Mouse (Mus musculus) urinary bladder, adult 18-20 months (tissue): Measurements from ENCODE around the gene Exoc3l2.
A peak's percentile ranks its signal among the peaks of the same experiment; 100 is the strongest.

Experiments used
- DNase-seq, 2 experiments: peaks; one replicate each; pipeline ENCODE4 v3.0.0; 2022; ENCODE audit warnings: low spot score in 2 of 2, mixed read lengths in 2 of 2

Gene Exoc3l2

DNA sequence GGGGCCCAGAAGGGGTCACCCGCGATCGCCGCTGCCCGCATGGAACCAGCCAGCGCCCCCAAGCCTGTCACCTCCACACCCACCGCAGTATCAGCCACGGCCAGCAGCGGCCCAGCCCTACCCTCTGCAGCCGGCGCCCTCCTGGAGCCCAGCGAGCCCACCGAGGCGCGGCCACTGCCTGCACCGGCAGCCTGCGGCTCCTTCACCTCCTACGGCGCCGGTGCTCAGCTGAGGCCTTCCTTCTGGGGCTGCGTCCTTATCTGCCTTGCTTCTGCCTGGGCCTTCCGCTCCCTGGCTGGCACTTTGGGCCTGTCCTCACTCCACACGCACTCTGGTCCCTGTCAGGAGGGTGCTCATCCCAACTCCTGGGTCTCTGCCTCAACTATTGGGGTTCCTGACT lies 56.9 kb downstream of the Exoc3l2 start:
- DNase-seq, result no peak

DNA sequence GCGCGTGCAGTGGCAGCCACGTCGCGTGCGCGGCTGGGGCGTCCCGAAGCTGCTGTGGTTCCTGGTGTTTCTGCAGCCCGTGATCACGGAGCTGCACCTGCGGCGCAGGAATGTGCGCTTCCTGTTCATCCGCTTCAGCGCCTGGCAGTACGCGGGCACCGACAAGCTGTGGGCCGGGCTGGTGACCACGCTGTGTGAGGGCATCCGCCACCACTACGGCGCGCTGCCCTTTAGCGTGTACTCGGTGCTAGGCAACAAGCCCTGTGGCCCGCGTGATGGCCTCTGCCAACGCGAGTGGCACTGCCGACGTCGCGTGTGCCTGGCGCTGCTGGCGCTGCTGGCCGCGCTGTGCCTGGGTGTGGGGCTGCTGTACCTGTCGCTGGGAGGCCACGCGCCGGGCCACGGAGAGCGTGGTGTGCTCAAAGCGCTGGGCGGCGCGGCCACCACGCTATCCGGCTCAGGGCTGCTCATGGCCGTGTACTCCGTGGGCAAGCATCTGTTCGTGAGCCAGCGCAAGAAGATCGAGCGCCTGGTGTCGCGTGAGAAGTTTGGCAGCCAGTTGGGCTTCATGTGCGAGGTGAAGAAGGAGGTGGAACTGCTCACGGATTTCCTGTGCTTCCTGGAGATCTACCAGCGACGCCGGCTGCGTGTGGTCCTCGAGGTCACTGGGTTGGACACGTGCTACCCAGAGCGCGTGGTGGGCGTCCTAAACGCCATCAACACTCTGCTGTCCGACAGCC lies 60.1 kb downstream of the Exoc3l2 start:
- DNase-seq, result peak in 1 of 2 experiments; percentile 36

DNA sequence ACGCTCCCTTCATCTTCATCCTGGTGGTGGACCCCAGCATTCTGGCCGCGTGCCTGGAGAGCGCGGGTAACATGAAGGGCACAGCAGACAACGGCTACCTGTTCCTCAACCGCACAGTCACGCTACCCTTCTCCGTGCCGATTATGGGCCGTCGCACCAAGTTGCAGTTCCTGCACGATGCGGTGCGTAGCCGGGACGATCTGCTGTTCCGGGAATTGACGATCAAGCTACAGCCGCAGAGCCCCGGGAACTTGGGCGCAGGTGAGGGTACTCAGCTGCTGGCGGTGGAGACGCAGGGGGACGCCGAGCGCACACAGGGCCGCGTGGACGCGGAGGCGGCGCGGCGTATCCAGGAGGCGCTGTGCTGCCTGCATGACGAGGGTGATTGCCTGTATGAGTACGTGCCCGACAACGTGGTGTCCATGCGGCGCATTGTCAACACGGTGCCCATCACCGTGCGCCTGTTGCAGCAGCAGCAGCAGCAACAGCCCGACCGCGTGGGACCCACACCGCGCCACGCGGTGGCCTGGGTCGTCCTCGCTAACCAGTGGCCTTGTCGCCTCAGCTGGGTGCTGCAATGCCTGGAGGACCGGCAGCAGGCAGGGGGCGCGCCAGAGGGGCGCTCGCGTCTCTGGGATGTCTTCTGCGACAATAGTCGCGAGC lies 60.8 kb downstream of the Exoc3l2 start:
- DNase-seq, result peak in 1 of 2 experiments; percentile 63

DNA sequence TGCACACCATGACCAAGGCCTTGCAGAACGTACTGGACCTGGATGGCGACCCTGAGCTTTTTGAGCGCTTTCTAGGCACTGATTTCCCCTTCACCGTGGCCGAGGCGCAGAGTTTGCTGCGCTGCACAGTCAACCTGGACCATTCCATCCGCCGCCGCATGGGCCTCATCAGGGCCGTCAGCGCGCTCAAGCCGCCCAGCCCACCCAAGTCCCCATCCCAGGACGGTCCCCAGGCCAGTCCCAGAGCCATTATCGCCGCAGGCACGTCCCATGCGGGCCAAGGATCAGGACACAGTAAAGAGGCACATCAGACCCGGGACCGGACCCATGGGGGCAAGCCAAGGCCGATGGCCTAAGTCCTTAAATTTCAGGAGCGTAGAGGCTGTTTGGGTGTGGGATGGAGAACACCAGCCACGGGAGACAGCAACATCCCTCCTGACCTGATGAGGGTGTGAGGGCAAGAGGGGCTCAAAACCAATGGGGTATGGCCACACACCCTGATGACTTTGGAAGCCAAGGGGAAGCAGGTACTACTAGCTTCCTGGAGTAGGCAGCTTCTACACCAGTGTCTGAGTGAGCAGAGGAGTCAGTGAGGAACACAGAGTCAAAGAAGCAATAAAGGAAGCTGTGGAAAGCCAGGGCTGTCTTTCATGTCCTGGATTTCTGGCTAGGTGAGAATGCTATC lies 61.4 kb downstream of the Exoc3l2 start:
- no peak for DNase-seq

DNA sequence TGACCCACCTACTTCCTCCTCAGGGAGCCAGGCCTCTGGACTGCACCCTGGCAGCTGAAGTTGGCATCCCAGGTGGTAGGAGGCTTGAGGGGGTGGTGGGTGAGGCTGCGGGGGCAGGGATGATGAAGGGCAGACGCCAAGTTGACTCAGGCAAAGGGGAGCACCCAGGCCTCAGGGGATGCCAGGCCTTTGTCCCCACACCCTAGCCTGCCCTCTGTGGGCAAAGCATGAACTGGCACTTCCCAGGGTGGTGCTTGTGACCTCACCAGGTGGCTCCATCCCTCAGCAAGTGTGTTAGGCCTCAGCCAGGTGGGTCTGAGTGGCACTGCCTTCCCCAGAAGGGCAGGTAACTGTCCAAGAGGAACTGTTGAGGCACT lies 62.0 kb downstream of the Exoc3l2 start:
- no peak for DNase-seq

DNA sequence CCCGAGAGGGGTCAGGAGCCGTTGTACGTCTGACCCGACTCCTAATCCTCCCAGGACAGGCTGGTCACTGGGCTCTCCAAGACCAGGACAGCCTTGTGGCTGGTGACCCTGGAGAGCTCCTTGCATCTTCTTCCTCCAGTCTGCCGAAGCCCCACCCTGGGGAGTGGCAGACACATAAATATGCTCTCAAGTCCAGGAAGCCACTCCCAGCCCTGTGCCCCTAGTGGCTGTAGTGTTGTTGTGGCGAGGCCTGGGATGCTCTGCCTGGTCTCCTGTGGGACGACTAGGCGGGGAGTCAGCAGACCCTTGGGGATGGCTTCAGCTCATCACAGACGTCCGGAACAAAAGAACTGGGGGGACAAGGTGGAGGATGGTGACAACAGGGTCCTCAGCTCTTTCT lies 67.9 kb downstream of the Exoc3l2 start:
- DNase-seq, result no peak

DNA sequence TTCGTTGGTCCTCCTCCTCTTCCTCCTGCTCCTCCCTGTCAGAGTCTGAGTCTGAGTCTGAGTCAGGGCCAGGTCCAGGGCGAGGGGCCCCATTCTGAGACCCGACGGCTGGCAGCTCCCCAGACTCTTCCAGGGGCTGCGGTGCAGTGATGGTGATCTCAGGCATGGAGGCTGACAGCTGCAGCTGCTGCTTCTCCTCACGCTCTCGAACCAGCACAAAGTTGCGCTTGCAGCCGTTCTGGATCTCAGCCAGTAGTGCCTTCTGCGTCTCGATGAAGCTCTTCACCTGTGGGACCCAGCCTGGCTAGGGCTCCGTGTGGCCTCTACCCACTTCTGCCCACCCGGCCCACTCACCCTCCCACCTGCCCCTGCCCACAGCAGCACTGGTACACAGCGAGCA lies 69.1 kb downstream of the Exoc3l2 start:
- no peak for DNase-seq

DNA sequence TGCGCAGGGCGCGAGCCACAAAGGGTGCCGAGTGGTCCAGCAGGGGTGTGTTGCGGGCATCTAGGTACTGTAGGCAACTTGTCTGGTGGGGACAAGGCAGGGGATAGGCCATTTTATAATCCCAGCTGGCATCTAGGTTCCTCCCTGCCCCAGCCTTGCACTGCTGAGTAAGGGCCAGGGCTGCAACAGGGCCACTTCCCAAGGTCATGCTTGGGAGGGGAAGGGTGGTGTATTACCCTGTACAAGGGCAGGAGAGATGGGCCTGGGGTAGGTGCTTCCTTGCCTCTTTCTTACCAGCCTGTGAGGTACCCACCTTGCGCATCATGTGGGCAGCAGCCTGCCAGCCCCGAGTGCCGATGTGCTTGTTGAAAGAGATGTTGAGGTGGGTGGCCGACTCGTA lies 71.5 kb downstream of the Exoc3l2 start:
- no peak for DNase-seq

DNA sequence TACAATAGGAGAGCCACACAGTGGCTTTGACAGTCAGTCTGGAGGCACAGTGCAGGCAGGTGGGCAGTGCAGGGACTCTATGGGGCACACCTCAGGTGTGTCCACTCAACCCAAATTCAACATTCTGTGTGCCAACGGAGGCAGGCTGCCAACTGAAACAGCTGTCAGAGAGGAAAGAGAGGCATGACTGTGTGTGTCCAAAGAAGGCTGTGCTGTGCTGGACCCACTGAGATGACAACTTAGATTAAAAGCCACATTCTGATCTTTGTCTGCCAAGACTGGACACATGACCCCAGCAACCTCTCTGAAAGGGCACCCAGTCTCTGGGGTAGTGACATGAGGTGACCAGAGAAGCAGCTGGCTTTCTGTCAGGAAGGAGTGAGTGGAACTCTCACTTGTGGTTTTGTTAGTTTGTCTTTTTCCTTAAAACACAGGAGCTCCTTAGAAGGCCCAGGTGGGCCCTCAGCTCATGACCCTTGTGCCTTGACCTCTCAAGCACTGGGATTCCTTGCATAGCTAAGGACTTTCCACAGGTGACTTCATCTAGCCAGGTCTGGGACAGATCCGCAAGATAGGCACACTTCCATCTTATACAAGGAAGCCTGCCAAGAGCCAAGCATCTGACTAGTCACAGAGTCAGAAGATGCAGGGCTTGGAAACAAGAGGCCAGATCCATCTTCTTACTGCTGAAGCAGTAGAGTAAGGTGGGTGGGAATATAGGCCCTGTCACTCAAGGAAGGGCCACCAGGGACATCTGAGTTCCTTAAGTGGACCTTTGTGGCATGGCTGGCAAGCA lies 77.8 kb downstream of the Exoc3l2 start:
- DNase-seq, result no peak

DNA sequence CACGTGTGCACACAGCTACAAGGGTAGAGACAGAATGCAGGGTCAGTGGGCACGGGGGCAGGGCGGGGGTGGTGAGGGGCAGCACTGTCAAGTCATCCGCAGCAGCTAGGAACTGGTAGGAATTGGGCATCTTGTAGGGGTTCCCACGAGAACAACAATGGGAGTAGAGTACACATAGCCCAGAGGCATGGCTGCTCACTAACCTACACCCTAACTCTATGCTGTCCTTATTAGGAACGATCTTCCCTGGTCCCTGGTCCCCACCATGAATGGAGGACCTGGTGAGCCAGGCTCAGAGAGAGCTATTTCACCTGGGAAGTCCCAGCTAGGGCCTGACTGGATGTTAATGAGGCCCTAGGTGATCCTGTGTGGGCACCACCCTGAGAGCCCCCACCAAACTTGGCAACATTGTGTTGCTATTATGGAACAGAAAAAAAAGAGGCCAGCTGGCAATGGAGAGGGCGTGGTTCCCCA lies 78.6 kb downstream of the Exoc3l2 start:
- DNase-seq, result no peak

DNA sequence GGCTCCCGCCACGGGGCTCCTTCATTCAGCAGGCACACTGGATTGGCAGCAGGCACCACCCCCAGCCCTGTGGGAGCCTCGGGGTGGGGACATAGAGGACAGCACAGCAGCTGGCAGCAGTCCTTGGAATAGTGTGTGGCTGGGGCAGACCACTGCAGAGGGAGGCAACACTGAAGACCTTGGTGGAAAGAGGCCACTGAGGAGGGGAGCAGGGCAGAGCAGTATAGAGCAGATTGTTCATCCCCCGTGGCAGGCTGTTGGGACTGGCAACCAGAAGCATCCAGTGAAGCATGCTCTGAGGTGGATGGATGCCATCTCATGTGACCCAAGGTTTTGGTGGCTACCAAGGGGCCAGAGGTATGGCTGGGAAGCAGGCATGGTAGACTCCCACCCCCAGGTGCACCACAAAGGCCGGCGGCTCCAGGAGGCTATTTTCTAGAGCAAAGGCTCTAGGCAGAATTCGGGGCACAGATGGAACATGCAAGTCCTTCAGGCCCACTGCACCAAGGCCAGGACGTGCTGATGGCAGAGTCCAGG lies 79.1 kb downstream of the Exoc3l2 start:
- DNase-seq, result no peak

DNA sequence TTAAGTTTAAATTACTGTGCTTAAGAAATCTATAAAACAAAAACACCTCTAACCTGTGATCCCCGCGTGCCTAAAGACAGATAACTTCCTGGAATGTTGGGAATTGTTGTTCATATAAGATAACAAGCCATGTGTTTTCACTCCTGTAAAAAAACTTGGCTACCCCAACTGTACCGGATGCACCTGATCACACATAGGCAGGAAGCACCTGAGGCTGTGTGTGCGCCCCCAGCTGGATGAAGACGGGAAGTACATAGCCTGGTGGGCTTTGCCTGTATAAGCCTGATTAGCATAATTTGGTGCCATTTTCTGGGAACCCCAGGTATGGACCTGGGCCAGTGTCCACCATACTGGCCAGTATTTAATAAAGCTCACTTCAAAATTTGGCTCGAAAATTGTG lies 80.5 kb downstream of the Exoc3l2 start:
- no peak for DNase-seq

DNA sequence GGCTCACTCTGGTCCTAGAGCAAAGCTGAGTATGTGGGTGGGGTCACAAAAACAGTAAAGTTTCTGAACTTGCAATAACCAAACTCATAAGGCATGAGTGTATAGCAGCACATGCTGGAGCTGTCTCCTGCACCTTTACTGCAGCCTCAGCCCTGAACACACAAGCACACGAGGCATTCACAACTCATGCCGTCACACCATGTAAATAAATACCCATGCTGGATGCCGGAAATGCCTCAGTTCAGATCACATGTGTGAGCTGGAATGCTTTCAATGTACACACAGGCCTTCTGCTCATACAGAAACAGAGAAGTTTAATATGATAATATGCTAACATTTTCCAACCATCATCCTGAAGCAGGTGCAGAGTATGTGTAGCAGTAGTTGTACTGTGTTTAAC lies 82.9 kb downstream of the Exoc3l2 start:
- no peak for DNase-seq
